Mouse (Mus musculus) ES-E14 (cell line): ENCODE results near the gene Ralgapa1. TPM values are rescaled to one million over a fixed set of nuclear protein-coding genes. Genes with fewer than 3 reads are reported as not detected.

Source experiments
- DNase-seq: peaks from one replicate; pipeline ENCODE4 v3.0.0-alpha.2; 2013; ENCODE audit warnings: low read depth, low spot score
- H3K27ac ChIP-seq: 2 replicates; pipeline ENCODE4 v1.5.1; 2012; ENCODE audit warnings: low read depth, mild to moderate bottlenecking, low read length, moderate library complexity, mixed read lengths; ENCODE audit not compliant: poor library complexity, insufficient read depth, severe bottlenecking
- H3K36me3 ChIP-seq: 2 replicates; pipeline ENCODE4 v1.6.1; 2012; ENCODE audit warnings: mild to moderate bottlenecking, low read length, moderate library complexity, mixed read lengths; ENCODE audit not compliant: control insufficient read depth, poor library complexity, insufficient read depth, severe bottlenecking
- H3K4me1 ChIP-seq, 2 experiments: fragments of 150-350 bp in 1 of 2; sonication (generic) in 1 of 2; 2 replicates each; pipeline ENCODE4 v1.6.1; 2012; ENCODE audit warnings: low read length in 2 of 2, mild to moderate bottlenecking in 1 of 2, mixed read lengths in 1 of 2; ENCODE audit not compliant: control insufficient read depth in 2 of 2, insufficient read depth in 2 of 2, poor library complexity in 1 of 2
- H3K4me3 ChIP-seq, 2 experiments: fragments of 150-350 bp in 1 of 2; sonication (generic) in 1 of 2; 2 replicates each; pipeline ENCODE4 v1.5.1; 2012; ENCODE audit warnings: low read length in 2 of 2, low read depth in 1 of 2, mild to moderate bottlenecking in 1 of 2, mixed read lengths in 1 of 2; ENCODE audit not compliant: insufficient read depth in 1 of 2, poor library complexity in 1 of 2, severe bottlenecking in 1 of 2
- H3K9ac ChIP-seq: 2 replicates; pipeline ENCODE4 v1.6.1; 2012; ENCODE audit warnings: low read depth, mild to moderate bottlenecking, low read length, mixed read lengths; ENCODE audit not compliant: poor library complexity, insufficient read depth, severe bottlenecking
- H3K9me3 ChIP-seq: fragments of 150-350 bp; sonication (generic); 2 replicates; pipeline ENCODE4 v1.6.1; 2012; ENCODE audit warnings: low read depth, mild to moderate bottlenecking, low read length; ENCODE audit not compliant: control insufficient read depth, insufficient read depth
- CHD2 ChIP-seq: IDR thresholded peaks from 2 replicates; pipeline ENCODE4 v1.6.1; 2014; ENCODE audit warnings: mild to moderate bottlenecking, low read depth, low read length, inconsistent platforms
- HCFC1 ChIP-seq: IDR thresholded peaks from 2 replicates; pipeline ENCODE4 v1.6.1; 2012; ENCODE audit warnings: low read length, inconsistent platforms, borderline replicate concordance; ENCODE audit not compliant: insufficient read depth
- MAFK ChIP-seq: IDR thresholded peaks from 2 replicates; pipeline ENCODE4 v1.6.1; 2014; ENCODE audit warnings: mild to moderate bottlenecking, low read depth, low read length, inconsistent platforms; ENCODE audit not compliant: insufficient read depth
- ZC3H11A ChIP-seq: IDR thresholded peaks from 2 replicates; pipeline ENCODE4 v1.6.1; 2012; ENCODE audit warnings: low read depth, mild to moderate bottlenecking, inconsistent platforms, low read length, borderline replicate concordance
- ZNF384 ChIP-seq: IDR thresholded peaks from 2 replicates; pipeline ENCODE4 v1.6.1; 2012; ENCODE audit warnings: low read depth, low read length, inconsistent platforms
- in situ Hi-C, 2 experiments: fragments of 600-800 bp; cut with MboI; formaldehyde crosslinking; loops; one replicate each; pipeline ENCODE4 v1.15.1; 2025; ENCODE audit warnings: low sequenced_read_pairs in 2 of 2, inconsistent platforms in 1 of 2; ENCODE audit not compliant: unreplicated experiment in 2 of 2
- total RNA-seq: library from RNA; depleted of rRNA; stranded (reverse); fragments of 300-350 nt; gene quantifications from 2 replicates; pipeline ENCODE4 v1.2.3, GENCODE M21; 2012

Ralgapa1 gene
- total RNA-seq, 1 experiment, result 8.9 TPM

DNA sequence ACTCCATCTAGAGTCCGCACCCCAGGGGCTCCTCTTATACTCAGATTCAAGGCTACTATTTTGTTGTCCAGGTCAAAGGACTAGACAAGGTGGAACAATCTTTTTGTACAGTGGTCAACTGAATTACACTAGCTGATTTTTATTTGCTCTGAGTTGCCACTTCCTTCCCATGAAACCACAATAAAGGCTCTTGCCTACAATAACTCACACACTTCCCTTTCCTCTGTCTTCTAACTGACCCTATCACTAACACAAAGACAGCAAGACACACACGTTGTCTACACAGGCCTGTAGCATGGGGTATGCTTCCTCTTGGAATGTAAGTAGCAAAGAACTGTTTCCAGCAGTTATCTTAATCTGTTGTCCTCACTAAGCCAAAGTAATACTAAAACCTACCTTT is 35.7 kb downstream of the Ralgapa1 start:
- no peaks in the 10 kb centered on the region for H3K9me3 ChIP-seq
- in situ Hi-C loops, result no loop called here
- TF ChIP-seq CHD2 (no peak), HCFC1 (no peak), ZNF384 (no peak), MAFK (no peak), ZC3H11A (no peak)
- no peaks in the 10 kb centered on the region for H3K36me3 ChIP-seq
- no peak overlapping the region for H3K27ac ChIP-seq
- no peaks in the 10 kb centered on the region for H3K4me1 ChIP-seq
- H3K4me3 ChIP-seq, result no peak overlapping the region
- DNase-seq, result no peak
- no peak overlapping the region for H3K9ac ChIP-seq

- H3K36me3 ChIP-seq, result no peaks in the 10 kb centered on the region
- in situ Hi-C loops, result no loop called here
- no peaks in the 10 kb centered on the region for H3K9me3 ChIP-seq
- TF ChIP-seq MAFK (no peak), ZNF384 (no peak), HCFC1 (no peak), ZC3H11A (no peak), CHD2 (no peak)
- no peak for DNase-seq
- no peaks in the 10 kb centered on the region for H3K4me1 ChIP-seq
- no peak overlapping the region for H3K4me3 ChIP-seq
- no peak overlapping the region for H3K27ac ChIP-seq
- no peak overlapping the region for H3K9ac ChIP-seq
Observed at GRCm38 (mm10) chr12:55782662-55783061, 38.3 kb downstream of the Ralgapa1 start.

GRCm38 (mm10) chr12:55778301-55778700 is 42.7 kb downstream of the Ralgapa1 start:
- TF ChIP-seq MAFK (no peak), ZNF384 (no peak), HCFC1 (no peak), CHD2 (no peak), ZC3H11A (no peak)
- H3K36me3 ChIP-seq, result no peaks in the 10 kb centered on the region
- no peaks in the 10 kb centered on the region for H3K4me1 ChIP-seq
- H3K9ac ChIP-seq, result no peak overlapping the region
- H3K27ac ChIP-seq, result no peak overlapping the region
- DNase-seq, result peak; percentile 7
- in situ Hi-C loops, result no loop called here
- no peak overlapping the region for H3K4me3 ChIP-seq
- no peaks in the 10 kb centered on the region for H3K9me3 ChIP-seq

DNA sequence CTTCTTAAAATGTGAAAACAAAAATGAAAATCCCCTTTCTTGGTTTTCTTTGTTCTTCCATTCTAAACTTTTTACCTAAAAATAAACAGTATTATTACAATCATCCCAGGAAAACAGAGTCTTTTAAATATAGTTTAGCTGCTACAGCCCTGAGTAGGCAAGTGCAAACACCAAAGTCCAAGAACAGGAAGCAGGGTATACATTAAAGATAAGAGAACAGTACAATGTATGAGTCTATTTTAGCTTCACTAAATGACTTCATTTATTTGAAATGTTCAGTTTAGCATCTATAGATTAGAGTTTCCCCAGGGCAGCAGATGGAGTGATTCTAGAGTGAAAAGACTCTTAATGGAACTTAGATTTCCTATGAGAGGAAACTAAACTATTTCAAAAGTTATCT is 43.6 kb downstream of the Ralgapa1 start:
- DNase-seq, result no peak
- H3K4me1 ChIP-seq, result no peaks in the 10 kb centered on the region
- no peak overlapping the region for H3K4me3 ChIP-seq
- H3K27ac ChIP-seq, result no peak overlapping the region
- TF ChIP-seq HCFC1 (no peak), MAFK (no peak), ZNF384 (no peak), CHD2 (no peak)
- no peaks in the 10 kb centered on the region for H3K36me3 ChIP-seq
- in situ Hi-C loops, result no loop called here
- no peaks in the 10 kb centered on the region for H3K9me3 ChIP-seq
- H3K9ac ChIP-seq, result no peak overlapping the region

GRCm38 (mm10) chr12:55774316-55774715 is 46.7 kb downstream of the Ralgapa1 start:
- H3K36me3 ChIP-seq, result no peaks in the 10 kb centered on the region
- H3K4me3 ChIP-seq, result no peak overlapping the region
- H3K9ac ChIP-seq, result no peak overlapping the region
- no peak overlapping the region for H3K27ac ChIP-seq
- TF ChIP-seq ZC3H11A (no peak), HCFC1 (no peak), MAFK (no peak), CHD2 (no peak)
- no peaks in the 10 kb centered on the region for H3K9me3 ChIP-seq
- no peaks in the 10 kb centered on the region for H3K4me1 ChIP-seq
- in situ Hi-C loops, result no loop called here
- DNase-seq, result no peak
